Mouse (Mus musculus) right cerebral cortex, postnatal 10 days (tissue): ENCODE measurements at regions not wholly inside any gene's neighbourhood (a gene's known extent, or its start where the extent isn't known, plus 50 kb on each side); places are given as distances from the start of the nearest gene placed in this dataset.
A peak's percentile ranks its signal among the peaks of the same experiment; 100 is the strongest.

Experiments used
- DNase-seq, 2 experiments: peaks; one replicate each; pipeline ENCODE4 v3.0.0; 2021; ENCODE audit warnings: low spot score in 2 of 2

- DNase-seq, result no peak
Observed at GRCm38 (mm10) chr16:97686561-97686960, 75.6 kb upstream of the Tmprss2 start.

GRCm38 (mm10) chr16:97685603-97686285 is 74.7 kb upstream of the Tmprss2 start:
- DNase-seq, result no peak

- no peak for DNase-seq
Observed at GRCm38 (mm10) chr16:97681191-97681590, 70.2 kb upstream of the Tmprss2 start.

GRCm38 (mm10) chr16:97679820-97680219 is 68.8 kb upstream of the Tmprss2 start:
- no peak for DNase-seq

- no peak for DNase-seq
Observed at GRCm38 (mm10) chr16:97679252-97679651, 68.3 kb upstream of the Tmprss2 start.

GRCm38 (mm10) chr16:97677621-97678020 is 66.6 kb upstream of the Tmprss2 start:
- no peak for DNase-seq

GRCm38 (mm10) chr16:97673576-97673975 is 62.6 kb upstream of the Tmprss2 start:
- no peak for DNase-seq

- peak; percentile 39 to 70 for DNase-seq
Observed at GRCm38 (mm10) chr16:97670131-97671038, 59.4 kb upstream of the Tmprss2 start.

- no peak for DNase-seq
Observed at GRCm38 (mm10) chr16:97667536-97667935, 56.5 kb upstream of the Tmprss2 start.

GRCm38 (mm10) chr16:97665518-97665917 is 54.5 kb upstream of the Tmprss2 start:
- no peak for DNase-seq
